In the genomic region with DNA sequence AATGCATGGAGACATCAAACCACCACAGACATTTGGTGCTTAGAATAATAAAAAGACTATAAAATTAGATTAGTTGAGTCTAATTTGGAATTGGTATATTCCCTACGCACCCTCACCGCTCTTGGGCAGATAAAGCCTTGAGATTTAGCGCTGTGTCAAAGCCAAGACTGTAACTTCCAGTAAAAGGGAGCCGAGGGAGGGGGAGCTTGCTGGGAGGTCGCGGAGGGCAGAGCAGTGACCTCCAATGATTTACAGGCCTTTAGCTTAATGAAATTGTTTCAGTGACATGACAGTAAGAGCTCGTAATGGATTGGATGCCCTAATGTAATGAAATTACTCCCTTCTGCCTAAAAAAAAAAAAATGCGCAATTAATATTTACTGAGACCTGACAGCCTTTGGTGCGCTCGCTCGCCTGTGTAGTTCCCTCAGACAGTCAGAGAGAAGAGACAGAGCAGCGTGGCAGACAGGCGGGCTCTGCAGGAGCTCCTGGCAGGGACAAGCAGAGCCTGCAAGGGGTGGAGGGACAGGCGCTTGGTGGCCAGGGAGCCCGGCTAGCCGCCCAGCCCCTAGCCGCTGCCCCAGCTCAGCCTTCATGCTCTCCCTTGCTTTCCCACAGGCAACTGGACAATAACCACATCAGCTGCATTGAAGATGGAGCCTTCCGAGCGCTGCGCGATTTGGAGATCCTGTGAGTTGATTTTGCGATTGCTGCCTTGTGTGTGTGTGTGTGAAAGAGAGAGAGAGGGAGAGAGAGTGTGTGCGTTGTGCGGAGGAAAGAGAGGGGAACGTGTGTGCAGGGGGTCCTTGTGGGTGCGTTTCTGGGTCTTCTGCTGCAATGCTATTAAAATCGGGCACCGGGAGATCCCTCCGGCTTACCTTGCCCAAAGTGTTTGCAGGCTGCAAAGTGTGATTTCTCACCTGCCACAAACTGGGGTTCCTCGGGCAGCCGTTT, we compare ENCODE assay signal across 8 mouse cellular contexts.
A peak's percentile ranks its signal among the peaks of the same experiment; 100 is the strongest.
DNase-seq lines count a peak whose midpoint lies in the region; ATAC-seq and TF ChIP-seq lines count a peak whose summit lies in the region.

No protein-coding gene starts in this region.

- peak; percentile 17; the same call in 1 of the 2 replicates for ATAC-seq in lung, embryonic 14.5 days (ENCODE audit: insufficient read depth)
- ATAC-seq in midbrain, postnatal 0 days (ENCODE audit: low FRiP score) = peak; percentile 80
- no peak for ATAC-seq in monocyte, adult 5-6 weeks (replicated peaks; ENCODE audit: insufficient number of reproducible peaks, low FRiP score, low TSS enrichment, poor library complexity, severe bottlenecking)
- ATAC-seq in inflammation-experienced regulatory T-cells, adult 6 months = no peak

- no peak overlapping the region for H3K27ac ChIP-seq in lung, embryonic 14.5 days (ENCODE audit: low read depth)
- H3K27ac ChIP-seq in midbrain, postnatal 0 days (ENCODE audit: low read depth, low read length) = peak overlapping the region; percentile 19; the same call in 1 of the 2 replicates

- no peaks in the 10 kb centered on the region for H3K36me3 ChIP-seq in lung, embryonic 14.5 days (ENCODE audit: insufficient read depth)
- H3K36me3 ChIP-seq in midbrain, postnatal 0 days (ENCODE audit: insufficient read depth, low read length) = no peaks in the 10 kb centered on the region

- peaks cover 14% of the 10 kb centered on the region for H3K27me3 ChIP-seq in lung, embryonic 14.5 days (ENCODE audit: insufficient read depth, low read length)
- 0 out of 2 replicates have a peak, but pooled peaks cover 3% of the 10 kb centered on the region for H3K27me3 ChIP-seq in midbrain, postnatal 0 days (ENCODE audit: insufficient read depth, low read length)

- H3K9me3 ChIP-seq in lung, embryonic 14.5 days (ENCODE audit: low read depth, low read length) = no peaks in the 10 kb centered on the region
- H3K9me3 ChIP-seq in midbrain, postnatal 0 days (ENCODE audit: low read length) = no peaks in the 10 kb centered on the region

- no peak overlapping the region for H3K4me3 ChIP-seq in lung, embryonic 14.5 days (ENCODE audit: low read depth, low read length)
- H3K4me3 ChIP-seq in midbrain, postnatal 0 days (ENCODE audit: low read depth, low read length) = peak overlapping the region; percentile 37

- H3K4me1 ChIP-seq in lung, embryonic 14.5 days (ENCODE audit: insufficient read depth) = peaks cover 6% of the 10 kb centered on the region; the same call in 1 of the 2 replicates
- H3K4me1 ChIP-seq in midbrain, postnatal 0 days (ENCODE audit: insufficient read depth, low read length) = no peaks in the 10 kb centered on the region; the same call in 1 of the 2 replicates

- peak; percentile 21 to 41 for DNase-seq in adrenal gland, adult (ENCODE audit: inconsistent age in 2 of 2, low spot score in 1 of 2)
- no peak for DNase-seq in adrenal gland, postnatal 25 days
- peak; percentile 27 for DNase-seq in lung, embryonic 14.5 days
- DNase-seq in lung, postnatal 14 days = no peak
- peak; percentile 21 for DNase-seq in heart, postnatal 4 days
- DNase-seq in midbrain, postnatal 0 days (ENCODE audit: low spot score) = peak; percentile 57

- no peak overlapping the region for H3K9ac ChIP-seq in lung, embryonic 14.5 days
- peak overlapping the region; percentile 54 for H3K9ac ChIP-seq in midbrain, postnatal 0 days (replicated peaks; ENCODE audit: low read length, poor library complexity, severe bottlenecking)

- peak overlapping the region; percentile 31 for H3K4me2 ChIP-seq in lung, embryonic 14.5 days
- peak overlapping the region; percentile 61 for H3K4me2 ChIP-seq in midbrain, postnatal 0 days (ENCODE audit: low read depth, low read length, poor library complexity, severe bottlenecking)

- no peak for TF ChIP-seq CTCF in lung, embryonic 14.5 days (IDR thresholded peaks at IDR 0.05; ENCODE audit: low read depth)
- TF ChIP-seq CTCF in midbrain, postnatal 0 days (IDR thresholded peaks at IDR 0.05) = no peak

- WGBS in lung, embryonic 14.5 days = 27% methylated on average over 31 of the region's 31 CpGs
- 23% methylated on average over 31 of the region's 31 CpGs for WGBS in midbrain, postnatal 0 days

Comparison
In these comparisons a context has a peak if more than half of its experiments do, and no peak if none do; other contexts are left out.
1. DNase-seq: peak in adrenal gland, adult (2 of 2), lung, embryonic 14.5 days (single experiment), heart, postnatal 4 days (single experiment) and midbrain, postnatal 0 days (single experiment); none in adrenal gland, postnatal 25 days (single experiment) and lung, postnatal 14 days (single experiment).
2. ATAC-seq: peak in lung, embryonic 14.5 days (single experiment) and midbrain, postnatal 0 days (single experiment); none in monocyte, adult 5-6 weeks (single experiment) and inflammation-experienced regulatory T-cells, adult 6 months (single experiment).